Mouse (Mus musculus): ENCODE data around the gene Slc6a1. TPM values are rescaled to one million over a fixed set of nuclear protein-coding genes. Genes with fewer than 3 reads are reported as not detected.

Slc6a1 gene
- 118 and 138 TPM in 2 replicates for polyA plus RNA-seq (2015; fragmentation: Nextera tagmentation; extraction: Ambion mirVana)

DNA sequence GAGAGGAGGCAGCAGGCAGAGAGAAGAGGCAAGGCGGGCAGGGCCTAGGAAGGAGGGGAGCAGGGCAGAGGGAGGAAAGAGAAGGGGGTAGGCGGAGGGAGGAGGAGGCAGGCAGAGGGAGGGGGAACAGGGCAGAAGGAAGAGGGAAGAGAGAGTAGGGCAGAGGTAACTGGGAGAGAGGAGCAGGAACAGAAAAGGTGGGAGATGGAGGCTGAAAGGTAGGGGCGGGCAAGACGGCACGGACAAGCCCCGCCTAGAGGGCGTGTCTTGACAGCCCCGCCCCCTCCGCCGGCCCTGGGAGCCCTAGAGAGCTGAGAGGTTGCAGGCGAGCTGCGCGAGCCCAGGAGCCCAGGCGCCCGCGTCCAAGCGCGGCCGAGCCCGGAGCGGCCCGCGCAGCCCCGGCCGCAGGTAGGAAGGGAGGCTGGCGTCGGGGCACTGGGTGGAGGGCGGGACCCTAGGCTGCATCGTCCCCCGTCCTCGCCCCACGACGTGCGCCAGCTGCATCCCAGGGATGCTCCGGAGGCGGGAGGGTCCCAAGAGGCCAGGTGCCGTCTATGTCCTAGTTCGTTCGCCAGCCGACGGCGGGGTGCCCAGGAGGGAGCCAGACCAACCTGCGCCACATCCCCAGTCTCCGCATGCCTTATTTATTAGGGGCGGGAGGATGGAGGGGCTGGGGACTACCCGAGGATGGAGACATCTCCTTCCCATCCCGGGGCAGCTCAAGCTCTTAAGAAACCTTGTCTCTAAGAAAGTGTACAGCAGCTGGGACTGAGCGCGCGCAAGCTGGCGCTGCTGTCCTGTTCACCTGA is at the start of gene Slc6a1:
TSS of gene Slc6a1 (plus strand) at position 167 of the 809 bp plus-strand sequence.
- peaks cover 7% of the 10 kb centered on the region; the same call in 1 of the 2 replicates for H3K27me3 ChIP-seq (replicated peaks)
- peak within 1 kb of the TSS; percentile 84 for H3K27ac ChIP-seq (replicated peaks)
- peak within 1 kb of the TSS; percentile 72 for H3K4me3 ChIP-seq (replicated peaks)
- H3K9ac ChIP-seq (replicated peaks): peak within 1 kb of the TSS; percentile 89
- WGBS: 2% methylated on average over 51 of the region's 51 CpGs
- H3K4me2 ChIP-seq: peak within 1 kb of the TSS; percentile 60
- peaks cover 49% of the 10 kb centered on the region for H3K4me1 ChIP-seq
- no peaks in the 10 kb centered on the region for H3K9me3 ChIP-seq (replicated peaks)
- H3K36me3 ChIP-seq: no peaks in the 10 kb centered on the region
- peak; percentile 93 for ATAC-seq (ENCODE audit: low FRiP score)

DNA sequence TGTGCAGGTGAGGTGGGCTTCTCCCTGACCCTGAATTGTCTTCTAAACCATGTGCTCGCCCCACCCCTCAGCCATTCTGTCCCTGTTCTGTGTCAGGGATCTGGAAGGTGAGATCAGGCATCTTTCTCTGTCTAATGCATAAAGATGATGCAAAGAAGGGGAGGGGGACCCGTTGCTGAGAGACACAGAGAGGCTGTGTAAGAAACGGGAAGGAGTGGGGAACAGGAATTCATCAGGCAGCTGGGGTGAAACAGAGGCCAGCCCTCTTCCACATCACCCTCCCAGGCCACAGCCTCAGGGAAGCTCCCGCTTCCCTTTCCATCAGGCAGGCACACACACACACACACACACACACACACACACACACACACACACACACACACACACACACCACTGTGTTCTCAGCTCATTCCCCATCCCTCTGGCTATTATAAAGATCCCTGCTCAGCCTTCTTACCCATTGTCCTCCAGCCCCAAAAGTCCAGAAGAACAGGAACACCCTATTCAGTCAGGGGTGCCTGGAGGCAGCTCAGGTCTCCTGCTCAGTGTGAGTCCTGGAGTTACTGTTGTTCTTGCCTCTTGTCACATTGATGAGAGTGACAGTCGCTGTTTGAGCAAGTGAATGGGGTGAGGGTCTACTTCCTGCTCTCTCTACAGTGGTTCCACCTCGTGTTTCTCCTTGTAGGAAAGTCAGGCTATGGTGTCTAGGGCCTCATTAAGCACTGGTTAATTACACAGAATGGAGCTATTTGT is 43.4 kb upstream of the Slc6a1 start:
- Histone ChIP-seq H3K4me2 (no peak overlapping the region), H3K4me1 (peaks cover 20% of the 10 kb centered on the region), H3K27me3 (replicated peaks) (no peaks in the 10 kb centered on the region), H3K4me3 (replicated peaks) (no peak overlapping the region), H3K9ac (replicated peaks) (no peak overlapping the region), H3K9me3 (replicated peaks) (no peaks in the 10 kb centered on the region), H3K36me3 (no peaks in the 10 kb centered on the region), H3K27ac (replicated peaks) (0 out of 2 replicates have a peak overlapping the region, but pooled peaks have one; percentile 42)
- whole genome bisulfite sequencing: 16% methylated on average over 6 of the region's 6 CpGs
- peak; percentile 56 for ATAC-seq (ENCODE audit: low FRiP score)

DNA sequence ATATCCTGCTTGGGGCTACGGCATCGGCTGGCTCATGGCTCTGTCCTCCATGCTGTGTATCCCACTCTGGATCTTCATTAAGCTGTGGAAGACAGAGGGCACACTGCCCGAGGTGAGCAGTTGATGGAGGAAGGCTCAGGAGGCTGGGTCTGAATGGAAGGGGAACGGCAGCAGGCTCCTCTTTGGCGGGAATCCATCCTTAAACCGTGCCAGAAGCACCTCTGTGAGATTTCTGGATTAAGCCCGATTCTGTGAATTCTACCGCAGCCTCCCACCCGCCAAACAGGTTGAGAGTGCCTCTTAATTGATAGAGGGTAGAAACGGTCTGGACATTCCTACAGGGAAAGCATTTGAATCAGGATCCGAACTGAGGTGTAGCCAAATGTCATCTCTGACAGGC is 36.8 kb upstream of the Slc6a1 start:
- H3K4me3 ChIP-seq (replicated peaks): no peak overlapping the region
- 66% methylated on average over 11 of the region's 11 CpGs for WGBS
- H3K9me3 ChIP-seq (replicated peaks): no peaks in the 10 kb centered on the region
- H3K4me1 ChIP-seq: peaks cover 10% of the 10 kb centered on the region; the same call in 1 of the 2 replicates
- no peak overlapping the region for H3K27ac ChIP-seq (replicated peaks)
- H3K4me2 ChIP-seq: no peak overlapping the region
- peaks cover 3% of the 10 kb centered on the region; the same call in 1 of the 2 replicates for H3K27me3 ChIP-seq (replicated peaks)
- no peaks in the 10 kb centered on the region for H3K36me3 ChIP-seq
- ATAC-seq (ENCODE audit: low FRiP score): no peak
- no peak overlapping the region for H3K9ac ChIP-seq (replicated peaks)

GRCm38 (mm10) chr6:114250311-114250710 is 32.1 kb upstream of the Slc6a1 start:
- peaks cover 9% of the 10 kb centered on the region; the same call in 1 of the 2 replicates for H3K27me3 ChIP-seq (replicated peaks)
- H3K36me3 ChIP-seq: no peaks in the 10 kb centered on the region
- 6% methylated on average over 5 of the region's 5 CpGs for WGBS
- no peaks in the 10 kb centered on the region for H3K9me3 ChIP-seq (replicated peaks)
- no peak overlapping the region for H3K4me2 ChIP-seq
- peak; percentile 46; the same call in 1 of the 2 replicates for ATAC-seq (ENCODE audit: low FRiP score)
- H3K4me1 ChIP-seq: peaks cover 12% of the 10 kb centered on the region; the same call in 1 of the 2 replicates
- H3K9ac ChIP-seq (replicated peaks): no peak overlapping the region
- H3K4me3 ChIP-seq (replicated peaks): no peak overlapping the region
- peak overlapping the region; percentile 66 for H3K27ac ChIP-seq (replicated peaks)

GRCm38 (mm10) chr6:114254927-114255326 is 27.5 kb upstream of the Slc6a1 start:
- no peak overlapping the region for H3K4me2 ChIP-seq
- H3K27me3 ChIP-seq (replicated peaks): peaks cover 6% of the 10 kb centered on the region; the same call in 1 of the 2 replicates
- H3K27ac ChIP-seq (replicated peaks): no peak overlapping the region; the same call in 1 of the 2 replicates
- no peak for ATAC-seq (ENCODE audit: low FRiP score)
- 50% methylated on average over 14 of the region's 14 CpGs for WGBS
- no peak overlapping the region for H3K4me3 ChIP-seq (replicated peaks)
- no peaks in the 10 kb centered on the region for H3K36me3 ChIP-seq
- no peaks in the 10 kb centered on the region for H3K9me3 ChIP-seq (replicated peaks)
- H3K9ac ChIP-seq (replicated peaks): no peak overlapping the region
- peaks cover 45% of the 10 kb centered on the region for H3K4me1 ChIP-seq

DNA sequence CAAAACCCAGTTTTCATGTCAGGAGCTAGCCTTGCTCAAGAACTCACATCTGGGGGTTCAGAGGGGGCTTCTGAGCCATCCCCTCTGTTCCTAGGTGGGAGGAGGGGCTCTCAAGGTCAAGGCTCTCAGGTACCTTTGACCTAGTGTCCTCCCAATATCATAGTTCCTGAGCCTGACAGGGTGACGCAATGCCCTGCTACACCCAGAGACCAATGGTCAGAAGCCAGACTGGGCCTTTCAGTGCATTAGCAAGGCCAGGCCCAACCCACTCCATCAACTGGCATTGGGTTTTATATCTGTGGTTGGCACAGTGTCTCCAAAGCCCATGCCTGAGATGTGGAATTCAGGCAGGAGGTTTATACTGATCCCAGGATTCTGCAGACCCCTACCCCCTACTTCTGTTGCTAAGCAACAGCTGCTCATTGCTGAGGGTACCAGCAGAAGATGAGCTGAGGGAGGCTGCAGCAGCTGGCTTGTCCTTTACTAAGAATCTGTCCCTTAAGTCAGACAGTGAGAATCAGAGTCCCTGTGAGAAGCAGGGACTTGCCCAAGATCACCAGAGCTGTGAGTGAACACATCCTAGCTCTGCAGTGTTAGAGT is 24.6 kb upstream of the Slc6a1 start:
- peak; percentile 67 for ATAC-seq (ENCODE audit: low FRiP score)
- H3K9ac ChIP-seq (replicated peaks): no peak overlapping the region
- no peaks in the 10 kb centered on the region for H3K9me3 ChIP-seq (replicated peaks)
- H3K4me3 ChIP-seq (replicated peaks): no peak overlapping the region
- peaks cover 57% of the 10 kb centered on the region for H3K4me1 ChIP-seq
- H3K4me2 ChIP-seq: no peak overlapping the region
- H3K27me3 ChIP-seq (replicated peaks): no peaks in the 10 kb centered on the region
- no peaks in the 10 kb centered on the region for H3K36me3 ChIP-seq
- peak overlapping the region; percentile 79 for H3K27ac ChIP-seq (replicated peaks)
- WGBS: 81% methylated on average over 1 of the region's 1 CpGs

GRCm38 (mm10) chr6:114258661-114259193 is 23.7 kb upstream of the Slc6a1 start:
- 41% methylated on average over 3 of the region's 3 CpGs for WGBS
- no peaks in the 10 kb centered on the region for H3K27me3 ChIP-seq (replicated peaks)
- H3K36me3 ChIP-seq: no peaks in the 10 kb centered on the region
- peak; percentile 40 for ATAC-seq (ENCODE audit: low FRiP score)
- H3K9ac ChIP-seq (replicated peaks): no peak overlapping the region
- no peaks in the 10 kb centered on the region for H3K9me3 ChIP-seq (replicated peaks)
- H3K4me2 ChIP-seq: no peak overlapping the region
- peaks cover 58% of the 10 kb centered on the region for H3K4me1 ChIP-seq
- no peak overlapping the region for H3K4me3 ChIP-seq (replicated peaks)
- H3K27ac ChIP-seq (replicated peaks): peak overlapping the region; percentile 79

DNA sequence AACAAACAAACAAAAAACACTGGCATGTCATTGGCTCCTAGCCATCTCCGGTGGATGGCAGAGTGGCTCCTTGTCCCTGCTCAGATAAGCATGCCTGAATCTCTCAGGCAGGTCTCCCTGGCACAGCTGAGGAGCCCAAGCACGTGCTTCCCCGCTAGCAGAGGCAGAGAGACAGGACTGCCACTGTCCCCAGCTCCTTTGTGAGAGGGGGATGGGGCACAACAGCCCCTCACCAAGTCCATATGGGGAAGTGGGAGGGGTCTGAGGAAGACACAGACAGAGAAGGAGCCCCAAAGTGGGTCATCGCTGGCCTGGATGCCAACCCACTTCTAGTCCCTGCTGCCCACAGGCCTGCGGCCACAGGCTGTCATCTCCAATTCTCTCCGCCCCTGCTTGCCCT is 20.8 kb upstream of the Slc6a1 start:
- Histone ChIP-seq H3K9ac (replicated peaks) (no peak overlapping the region), H3K27ac (replicated peaks) (peak overlapping the region; percentile 56), H3K36me3 (no peaks in the 10 kb centered on the region), H3K4me1 (peaks cover 78% of the 10 kb centered on the region), H3K27me3 (replicated peaks) (no peaks in the 10 kb centered on the region), H3K4me3 (replicated peaks) (no peak overlapping the region), H3K4me2 (no peak overlapping the region), H3K9me3 (replicated peaks) (no peaks in the 10 kb centered on the region)
- ATAC-seq (ENCODE audit: low FRiP score): no peak
- WGBS: 47% methylated on average over 6 of the region's 6 CpGs

DNA sequence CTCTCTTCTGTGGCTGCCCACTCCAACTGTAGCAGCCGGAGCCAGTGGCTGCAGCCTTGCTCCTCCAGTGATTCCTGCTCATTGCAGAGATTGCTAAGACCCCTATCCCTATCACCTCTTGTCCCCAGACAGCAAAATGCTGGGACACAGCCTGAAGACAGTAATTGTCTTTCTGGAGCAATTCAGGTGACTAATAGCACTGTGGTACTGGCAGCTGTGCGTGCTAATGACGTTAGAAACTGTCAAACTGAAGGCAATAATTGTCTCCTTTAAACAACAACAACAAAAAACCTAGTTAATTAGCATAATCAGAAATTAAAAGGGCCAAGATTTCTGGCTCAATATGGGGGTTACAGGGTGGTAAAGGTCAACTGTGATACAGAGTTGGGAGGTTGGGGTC is 18.4 kb upstream of the Slc6a1 start:
- Histone ChIP-seq H3K36me3 (no peaks in the 10 kb centered on the region), H3K4me3 (replicated peaks) (no peak overlapping the region), H3K27me3 (replicated peaks) (no peaks in the 10 kb centered on the region), H3K9ac (replicated peaks) (no peak overlapping the region), H3K9me3 (replicated peaks) (no peaks in the 10 kb centered on the region), H3K4me2 (no peak overlapping the region), H3K4me1 (peaks cover 57% of the 10 kb centered on the region), H3K27ac (replicated peaks) (peak overlapping the region; percentile 14)
- 31% methylated on average over 3 of the region's 3 CpGs for WGBS
- ATAC-seq (ENCODE audit: low FRiP score): no peak

DNA sequence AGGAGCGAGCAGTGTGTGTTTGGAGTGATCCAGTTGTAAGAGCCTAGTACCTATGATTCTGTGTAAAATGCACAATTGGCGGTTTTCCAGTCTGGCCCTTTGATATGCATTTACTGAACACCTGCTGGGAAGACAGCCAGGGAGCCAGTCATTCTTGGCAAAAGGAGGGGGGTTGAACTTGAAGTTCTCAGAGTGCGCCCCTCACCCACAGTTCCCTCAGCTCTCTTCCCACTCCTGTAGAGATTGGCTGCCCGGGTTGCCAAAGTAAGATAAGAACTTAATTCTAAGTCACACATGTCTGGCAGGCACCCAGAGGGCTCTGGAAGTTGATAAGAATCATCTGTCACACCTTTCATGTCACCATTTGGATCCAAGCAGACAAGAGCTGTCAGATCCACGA is 18.0 kb upstream of the Slc6a1 start:
- Histone ChIP-seq H3K4me3 (replicated peaks) (no peak overlapping the region), H3K9ac (replicated peaks) (no peak overlapping the region), H3K4me1 (peaks cover 53% of the 10 kb centered on the region), H3K36me3 (no peaks in the 10 kb centered on the region), H3K27ac (replicated peaks) (peak overlapping the region; percentile 14; the same call in 1 of the 2 replicates), H3K4me2 (no peak overlapping the region), H3K9me3 (replicated peaks) (no peaks in the 10 kb centered on the region), H3K27me3 (replicated peaks) (no peaks in the 10 kb centered on the region)
- no peak for ATAC-seq (ENCODE audit: low FRiP score)
- 58% methylated on average over 5 of the region's 5 CpGs for WGBS

- H3K4me3 ChIP-seq (replicated peaks): no peak overlapping the region
- peaks cover 52% of the 10 kb centered on the region for H3K4me1 ChIP-seq
- ATAC-seq (ENCODE audit: low FRiP score): no peak
- no peaks in the 10 kb centered on the region for H3K9me3 ChIP-seq (replicated peaks)
- no peak overlapping the region for H3K9ac ChIP-seq (replicated peaks)
- no peak overlapping the region for H3K27ac ChIP-seq (replicated peaks)
- H3K4me2 ChIP-seq: no peak overlapping the region
- H3K36me3 ChIP-seq: no peaks in the 10 kb centered on the region
- H3K27me3 ChIP-seq (replicated peaks): no peaks in the 10 kb centered on the region
Observed at GRCm38 (mm10) chr6:114266273-114266672, 16.2 kb upstream of the Slc6a1 start.

Data from neural tube, embryonic 15.5 days (tissue).